Mouse (Mus musculus): ENCODE results near the gene Abcb9. TPM values are rescaled to one million over a fixed set of nuclear protein-coding genes. Genes with fewer than 3 reads are reported as not detected.

Abcb9 gene
- polyA plus RNA-seq, 1 experiment from 2014 or later = 10.9 TPM

GRCm38 (mm10) chr5:124036341-124036740 lies 59.3 kb downstream of the Abcb9 start:
- 30% methylated on average over 6 of the region's 6 CpGs for whole genome bisulfite sequencing
- ATAC-seq (replicated peaks) = no peak
- no peaks in the 10 kb centered on the region for H3K36me3 ChIP-seq
- H3K9ac ChIP-seq (replicated peaks) = no peak overlapping the region
- no peak overlapping the region for H3K4me2 ChIP-seq (replicated peaks)
- peak overlapping the region; percentile 77 for H3K27ac ChIP-seq (replicated peaks)
- H3K9me3 ChIP-seq = no peaks in the 10 kb centered on the region
- H3K4me3 ChIP-seq = no peak overlapping the region
- no peaks in the 10 kb centered on the region for H3K27me3 ChIP-seq
- peaks cover 17% of the 10 kb centered on the region for H3K4me1 ChIP-seq

GRCm38 (mm10) chr5:124035806-124036205 lies 59.8 kb downstream of the Abcb9 start:
- 77% methylated on average over 7 of the region's 8 CpGs for WGBS
- 0 out of 2 replicates have a peak overlapping the region, but pooled peaks have one; percentile 77 for H3K27ac ChIP-seq (replicated peaks)

GRCm38 (mm10) chr5:124035406-124035805 lies 60.2 kb downstream of the Abcb9 start:
- no peak overlapping the region for H3K27ac ChIP-seq (replicated peaks)
- no peak for ATAC-seq (replicated peaks)
- no peaks in the 10 kb centered on the region for H3K27me3 ChIP-seq
- H3K36me3 ChIP-seq = no peaks in the 10 kb centered on the region
- H3K4me1 ChIP-seq = peaks cover 12% of the 10 kb centered on the region
- no peak overlapping the region for H3K4me3 ChIP-seq
- H3K4me2 ChIP-seq (replicated peaks) = no peak overlapping the region
- no peak overlapping the region for H3K9ac ChIP-seq (replicated peaks)
- no peaks in the 10 kb centered on the region for H3K9me3 ChIP-seq
- 90% methylated on average over 9 of the region's 9 CpGs for WGBS

More at GRCm38 (mm10) chr5:124035806-124036205, 59.8 kb downstream of the Abcb9 start:
- H3K27me3 ChIP-seq = no peaks in the 10 kb centered on the region
- H3K9me3 ChIP-seq = no peaks in the 10 kb centered on the region
- no peak overlapping the region for H3K4me3 ChIP-seq
- no peak overlapping the region for H3K4me2 ChIP-seq (replicated peaks)
- no peaks in the 10 kb centered on the region for H3K36me3 ChIP-seq
- no peak overlapping the region for H3K9ac ChIP-seq (replicated peaks)
- ATAC-seq (replicated peaks) = no peak
- H3K4me1 ChIP-seq = peaks cover 12% of the 10 kb centered on the region

- WGBS = 78% methylated on average over 11 of the region's 11 CpGs
- no peak for ATAC-seq (replicated peaks)
- peaks cover 22% of the 10 kb centered on the region for H3K4me1 ChIP-seq
- no peak overlapping the region for H3K4me3 ChIP-seq
- no peaks in the 10 kb centered on the region for H3K9me3 ChIP-seq
- no peaks in the 10 kb centered on the region for H3K27me3 ChIP-seq
- H3K36me3 ChIP-seq = no peaks in the 10 kb centered on the region
- H3K9ac ChIP-seq (replicated peaks) = no peak overlapping the region
- H3K4me2 ChIP-seq (replicated peaks) = no peak overlapping the region
- H3K27ac ChIP-seq (replicated peaks) = no peak overlapping the region
These were observed 61.1 kb downstream of the Abcb9 start for GRCm38 (mm10) chr5:124034471-124034870.

GRCm38 (mm10) chr5:124032001-124032508 lies 63.5 kb downstream of the Abcb9 start, which contains the start of gene Vps37b:
Vps37b (minus strand) TSS chr5:124032270.
- peak; percentile 74 for ATAC-seq (replicated peaks)
- peak within 1 kb of the TSS; percentile 96 for H3K9ac ChIP-seq (replicated peaks)
- peak within 1 kb of the TSS; percentile 90 for H3K4me3 ChIP-seq
- no peaks in the 10 kb centered on the region for H3K9me3 ChIP-seq
- WGBS = under 1% methylated on average over 51 of the region's 52 CpGs
- peak within 1 kb of the TSS; percentile 95 for H3K27ac ChIP-seq (replicated peaks)
- H3K4me1 ChIP-seq = peaks cover 44% of the 10 kb centered on the region
- no peaks in the 10 kb centered on the region for H3K27me3 ChIP-seq
- H3K36me3 ChIP-seq = no peaks in the 10 kb centered on the region
- H3K4me2 ChIP-seq (replicated peaks) = peak within 1 kb of the TSS; percentile 62

- Histone ChIP-seq H3K9me3 (no peaks in the 10 kb centered on the region), H3K4me2 (replicated peaks) (peak overlapping the region; percentile 62), H3K4me3 (peak overlapping the region; percentile 90), H3K9ac (replicated peaks) (peak overlapping the region; percentile 96), H3K4me1 (peaks cover 46% of the 10 kb centered on the region), H3K27me3 (no peaks in the 10 kb centered on the region), H3K36me3 (no peaks in the 10 kb centered on the region), H3K27ac (replicated peaks) (peak overlapping the region; percentile 95)
- ATAC-seq (replicated peaks) = peak; percentile 23
- WGBS = under 1% methylated on average over 26 of the region's 26 CpGs
These were observed 64.3 kb downstream of the Abcb9 start for GRCm38 (mm10) chr5:124031068-124031955.

GRCm38 (mm10) chr5:124030386-124031067 lies 65.1 kb downstream of the Abcb9 start:
- Histone ChIP-seq H3K9me3 (no peaks in the 10 kb centered on the region), H3K4me2 (replicated peaks) (peak overlapping the region; percentile 62), H3K27ac (replicated peaks) (peak overlapping the region; percentile 95), H3K9ac (replicated peaks) (peak overlapping the region; percentile 96), H3K27me3 (no peaks in the 10 kb centered on the region), H3K4me3 (peak overlapping the region; percentile 90), H3K4me1 (peaks cover 52% of the 10 kb centered on the region), H3K36me3 (no peaks in the 10 kb centered on the region)
- peak; percentile 20; the same call in 1 of the 2 replicates for ATAC-seq (replicated peaks)
- 9% methylated on average over 12 of the region's 12 CpGs for WGBS

- H3K4me1 ChIP-seq = peaks cover 63% of the 10 kb centered on the region
- no peak for ATAC-seq (replicated peaks)
These were observed 66.2 kb downstream of the Abcb9 start for GRCm38 (mm10) chr5:124029220-124030035.

GRCm38 (mm10) chr5:124028680-124029079 lies 66.9 kb downstream of the Abcb9 start:
- Histone ChIP-seq H3K36me3 (no peaks in the 10 kb centered on the region), H3K27ac (replicated peaks) (peak overlapping the region; percentile 95), H3K4me2 (replicated peaks) (peak overlapping the region; percentile 62), H3K4me1 (peaks cover 69% of the 10 kb centered on the region), H3K27me3 (no peaks in the 10 kb centered on the region), H3K9me3 (no peaks in the 10 kb centered on the region), H3K9ac (replicated peaks) (peak overlapping the region; percentile 27), H3K4me3 (peak overlapping the region; percentile 90)
- WGBS = 14% methylated on average over 7 of the region's 7 CpGs
- peak; percentile 27; the same call in 1 of the 2 replicates for ATAC-seq (replicated peaks)

More at GRCm38 (mm10) chr5:124029220-124030035, 66.2 kb downstream of the Abcb9 start:
- no peaks in the 10 kb centered on the region for H3K27me3 ChIP-seq
- no peaks in the 10 kb centered on the region for H3K36me3 ChIP-seq
- peak overlapping the region; percentile 90 for H3K4me3 ChIP-seq
- no peaks in the 10 kb centered on the region for H3K9me3 ChIP-seq
- peak overlapping the region; percentile 95 for H3K27ac ChIP-seq (replicated peaks)
- 80% methylated on average over 19 of the region's 19 CpGs for WGBS
- H3K9ac ChIP-seq (replicated peaks) = peak overlapping the region; percentile 96
- peak overlapping the region; percentile 62 for H3K4me2 ChIP-seq (replicated peaks)

- H3K36me3 ChIP-seq = no peaks in the 10 kb centered on the region
- peak overlapping the region; percentile 17; the same call in 1 of the 2 replicates for H3K4me3 ChIP-seq
- H3K27ac ChIP-seq (replicated peaks) = peak overlapping the region; percentile 95
- no peaks in the 10 kb centered on the region for H3K27me3 ChIP-seq
- WGBS = 44% methylated on average over 19 of the region's 19 CpGs
- ATAC-seq (replicated peaks) = no peak
- H3K9me3 ChIP-seq = no peaks in the 10 kb centered on the region
- peak overlapping the region; percentile 27 for H3K9ac ChIP-seq (replicated peaks)
- H3K4me1 ChIP-seq = peaks cover 72% of the 10 kb centered on the region
- H3K4me2 ChIP-seq (replicated peaks) = peak overlapping the region; percentile 62
These were observed 67.7 kb downstream of the Abcb9 start for GRCm38 (mm10) chr5:124027702-124028470.

GRCm38 (mm10) chr5:124026568-124026967 lies 69.0 kb downstream of the Abcb9 start:
- Histone ChIP-seq H3K9me3 (no peaks in the 10 kb centered on the region), H3K4me1 (peaks cover 67% of the 10 kb centered on the region), H3K27me3 (no peaks in the 10 kb centered on the region), H3K36me3 (no peaks in the 10 kb centered on the region), H3K4me3 (no peak overlapping the region), H3K27ac (replicated peaks) (peak overlapping the region; percentile 95), H3K4me2 (replicated peaks) (0 out of 2 replicates have a peak overlapping the region, but pooled peaks have one; percentile 3), H3K9ac (replicated peaks) (no peak overlapping the region)
- no peak for ATAC-seq (replicated peaks)
- WGBS = 41% methylated on average over 5 of the region's 5 CpGs

Data from forebrain, embryonic 15.5 days (tissue).